Mouse (Mus musculus): Measurements from ENCODE around the gene Srd5a1.

GRCm38 (mm10) chr13:69587849-69588248 lies 23.4 kb downstream of the Srd5a1 start:
- TF ChIP-seq ZC3H11A (IDR thresholded peaks at IDR 0.05; ENCODE audit: low read depth, low read length) = no peak
- no peak for TF ChIP-seq CTCF (IDR thresholded peaks at IDR 0.05 in 2 of 3, conservative IDR thresholded peaks at IDR 0.05 in 1 of 3; ENCODE audit: control insufficient read depth in 1 of 3, insufficient read depth in 1 of 3, low read depth in 2 of 3, low read length in 3 of 3, poor library complexity in 1 of 3, severe bottlenecking in 1 of 3)
- no peak for TF ChIP-seq POLR2A (IDR thresholded peaks at IDR 0.05; ENCODE audit: control insufficient read depth in 1 of 2, insufficient read depth in 1 of 2, low read depth in 1 of 2, low read length in 2 of 2, poor library complexity in 1 of 2)
- no peak for TF ChIP-seq TBP (IDR thresholded peaks at IDR 0.05; ENCODE audit: low read depth, low read length)
- no peak for TF ChIP-seq E2F4 (IDR thresholded peaks at IDR 0.05; ENCODE audit: borderline replicate concordance, low read depth, low read length)
- TF ChIP-seq ZKSCAN1 (IDR thresholded peaks at IDR 0.05; ENCODE audit: low read depth, low read length) = no peak
- TF ChIP-seq HCFC1 (IDR thresholded peaks at IDR 0.05; ENCODE audit: low read depth, low read length) = no peak
- no peak for TF ChIP-seq MAX (IDR thresholded peaks at IDR 0.05; ENCODE audit: low read length)
- TF ChIP-seq MAFK (IDR thresholded peaks at IDR 0.05; ENCODE audit: borderline replicate concordance, low read depth, low read length) = no peak
- no peak for TF ChIP-seq RCOR1 (IDR thresholded peaks at IDR 0.05; ENCODE audit: low read depth, low read length)
